Mouse (Mus musculus): ENCODE data around the gene 2010109A12Rik. TPM values are rescaled to one million over a fixed set of nuclear protein-coding genes. Genes with fewer than 3 reads are reported as not detected.

The 2010109A12Rik gene
- polyA plus RNA-seq, 1 experiment from 2014 or later = 1.1 TPM

DNA sequence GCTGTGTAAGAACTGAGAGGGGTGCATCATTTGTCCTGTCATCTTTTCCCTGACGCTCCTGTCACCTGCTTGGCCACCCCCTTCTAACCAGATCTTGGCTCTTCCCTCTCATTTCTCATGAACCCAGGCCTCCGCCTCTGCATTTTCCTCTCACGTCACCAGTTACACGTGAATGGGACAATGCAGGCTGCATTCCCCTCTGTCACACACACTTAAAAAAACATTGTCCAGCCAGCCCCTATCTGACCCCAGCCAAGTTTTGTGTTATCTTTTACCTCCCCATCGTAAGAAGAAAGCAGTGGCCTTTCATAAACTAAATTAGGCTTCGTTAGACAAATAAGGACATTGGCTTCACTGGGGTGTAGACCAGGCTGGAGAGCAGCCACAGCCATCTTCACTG, 33.8 kb upstream of the 2010109A12Rik start:
- no peaks in the 10 kb centered on the region for H3K9me3 ChIP-seq (ENCODE audit: control insufficient read depth, low read length)
- WGBS = 86% methylated on average over 6 of the region's 6 CpGs
- H3K27ac ChIP-seq (replicated peaks) = no peak overlapping the region
- DNase-seq (ENCODE audit: low spot score) (no peak), ATAC-seq (ENCODE audit: low FRiP score, low TSS enrichment) (no peak)
- no peak overlapping the region for H3K4me3 ChIP-seq (ENCODE audit: low read depth, low read length)
- no peak overlapping the region for H3K9ac ChIP-seq (ENCODE audit: low read length)
- no peaks in the 10 kb centered on the region for H3K4me1 ChIP-seq (replicated peaks; ENCODE audit: control insufficient read depth, insufficient read depth)
- TF ChIP-seq CTCF (IDR thresholded peaks at IDR 0.05; ENCODE audit: low read depth) (no peak), EP300 (optimal IDR thresholded peaks at IDR 0.05) (no peak)
- H3K4me2 ChIP-seq (replicated peaks; ENCODE audit: low read depth) = no peak overlapping the region
- H3K27me3 ChIP-seq (ENCODE audit: control insufficient read depth, insufficient read depth, low read length) = no peaks in the 10 kb centered on the region
- H3K36me3 ChIP-seq (ENCODE audit: control insufficient read depth, insufficient read depth, low read length) = peaks cover 13% of the 10 kb centered on the region

- H3K36me3 ChIP-seq (ENCODE audit: control insufficient read depth, insufficient read depth, low read length) = peaks cover 8% of the 10 kb centered on the region; the same call in 1 of the 2 replicates
- no peak overlapping the region for H3K9ac ChIP-seq (ENCODE audit: low read length)
- no peak overlapping the region for H3K4me3 ChIP-seq (ENCODE audit: low read depth, low read length)
- no peaks in the 10 kb centered on the region for H3K9me3 ChIP-seq (ENCODE audit: control insufficient read depth, low read length)
- WGBS = 78% methylated on average over 6 of the region's 6 CpGs
- H3K27me3 ChIP-seq (ENCODE audit: control insufficient read depth, insufficient read depth, low read length) = no peaks in the 10 kb centered on the region
- DNase-seq (ENCODE audit: low spot score) (no peak), ATAC-seq (ENCODE audit: low FRiP score, low TSS enrichment) (no peak)
- no peaks in the 10 kb centered on the region for H3K4me1 ChIP-seq (replicated peaks; ENCODE audit: control insufficient read depth, insufficient read depth)
- no peak overlapping the region for H3K4me2 ChIP-seq (replicated peaks; ENCODE audit: low read depth)
- no peak overlapping the region for H3K27ac ChIP-seq (replicated peaks)
- TF ChIP-seq EP300 (optimal IDR thresholded peaks at IDR 0.05) (no peak), CTCF (IDR thresholded peaks at IDR 0.05; ENCODE audit: low read depth) (no peak)
Observed at GRCm38 (mm10) chr5:93174675-93175074, 31.6 kb upstream of the 2010109A12Rik start.

GRCm38 (mm10) chr5:93178616-93179015, 27.7 kb upstream of the 2010109A12Rik start:
- WGBS = 81% methylated on average over 6 of the region's 6 CpGs
- peaks cover 4% of the 10 kb centered on the region for H3K36me3 ChIP-seq (ENCODE audit: control insufficient read depth, insufficient read depth, low read length)

GRCm38 (mm10) chr5:93180252-93180651, 26.1 kb upstream of the 2010109A12Rik start:
- WGBS = 40% methylated on average over 2 of the region's 2 CpGs
- Histone ChIP-seq H3K4me1 (replicated peaks; ENCODE audit: control insufficient read depth, insufficient read depth) (no peaks in the 10 kb centered on the region), H3K9ac (ENCODE audit: low read length) (no peak overlapping the region), H3K36me3 (ENCODE audit: control insufficient read depth, insufficient read depth, low read length) (peaks cover 4% of the 10 kb centered on the region), H3K4me2 (replicated peaks; ENCODE audit: low read depth) (no peak overlapping the region), H3K4me3 (ENCODE audit: low read depth, low read length) (no peak overlapping the region), H3K27ac (replicated peaks) (no peak overlapping the region), H3K27me3 (ENCODE audit: control insufficient read depth, insufficient read depth, low read length) (no peaks in the 10 kb centered on the region), H3K9me3 (ENCODE audit: control insufficient read depth, low read length) (no peaks in the 10 kb centered on the region)
- ATAC-seq (ENCODE audit: low FRiP score, low TSS enrichment) (peak; percentile 49; the same call in 1 of the 2 replicates), DNase-seq (ENCODE audit: low spot score) (no peak)
- peak; percentile 79 for TF ChIP-seq CTCF (IDR thresholded peaks at IDR 0.05; ENCODE audit: low read depth)
- no peak for TF ChIP-seq EP300 (optimal IDR thresholded peaks at IDR 0.05)

More at GRCm38 (mm10) chr5:93178616-93179015, 27.7 kb upstream of the 2010109A12Rik start:
- no peak overlapping the region for H3K4me2 ChIP-seq (replicated peaks; ENCODE audit: low read depth)
- no peaks in the 10 kb centered on the region for H3K9me3 ChIP-seq (ENCODE audit: control insufficient read depth, low read length)
- no peak for TF ChIP-seq CTCF (IDR thresholded peaks at IDR 0.05; ENCODE audit: low read depth)
- no peak for TF ChIP-seq EP300 (optimal IDR thresholded peaks at IDR 0.05)
- no peak overlapping the region for H3K27ac ChIP-seq (replicated peaks)
- H3K4me3 ChIP-seq (ENCODE audit: low read depth, low read length) = no peak overlapping the region
- ATAC-seq (ENCODE audit: low FRiP score, low TSS enrichment) = no peak
- H3K27me3 ChIP-seq (ENCODE audit: control insufficient read depth, insufficient read depth, low read length) = no peaks in the 10 kb centered on the region
- DNase-seq (ENCODE audit: low spot score) = no peak
- H3K9ac ChIP-seq (ENCODE audit: low read length) = no peak overlapping the region
- H3K4me1 ChIP-seq (replicated peaks; ENCODE audit: control insufficient read depth, insufficient read depth) = no peaks in the 10 kb centered on the region

DNA sequence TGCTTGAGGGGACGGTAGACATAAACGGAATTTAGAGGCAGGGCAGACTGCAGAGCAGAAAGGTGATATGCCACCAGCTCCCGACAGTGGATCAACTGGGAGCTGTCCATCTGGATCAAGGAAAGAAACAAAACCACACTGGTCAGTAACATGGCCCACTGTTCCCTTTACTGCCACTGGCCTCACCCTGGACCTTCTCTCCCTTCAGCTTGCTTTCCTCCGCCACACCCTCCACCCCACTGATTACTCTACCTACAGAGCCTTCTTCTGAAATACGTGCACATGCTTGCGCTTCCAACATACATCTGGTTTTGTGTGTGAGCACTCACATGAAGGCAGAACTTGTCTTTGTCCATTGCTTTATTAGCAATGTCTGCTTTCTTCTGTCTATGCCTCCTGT, 23.0 kb upstream of the 2010109A12Rik start:
- no peak overlapping the region for H3K4me3 ChIP-seq (ENCODE audit: low read depth, low read length)
- no peaks in the 10 kb centered on the region for H3K27me3 ChIP-seq (ENCODE audit: control insufficient read depth, insufficient read depth, low read length)
- ATAC-seq (ENCODE audit: low FRiP score, low TSS enrichment) (no peak), DNase-seq (ENCODE audit: low spot score) (no peak)
- TF ChIP-seq CTCF (IDR thresholded peaks at IDR 0.05; ENCODE audit: low read depth) (no peak), EP300 (optimal IDR thresholded peaks at IDR 0.05) (no peak)
- no peaks in the 10 kb centered on the region for H3K9me3 ChIP-seq (ENCODE audit: control insufficient read depth, low read length)
- H3K9ac ChIP-seq (ENCODE audit: low read length) = no peak overlapping the region
- peaks cover 8% of the 10 kb centered on the region; the same call in 1 of the 2 replicates for H3K36me3 ChIP-seq (ENCODE audit: control insufficient read depth, insufficient read depth, low read length)
- H3K4me1 ChIP-seq (replicated peaks; ENCODE audit: control insufficient read depth, insufficient read depth) = no peaks in the 10 kb centered on the region
- H3K27ac ChIP-seq (replicated peaks) = no peak overlapping the region
- 72% methylated on average over 6 of the region's 6 CpGs for WGBS
- H3K4me2 ChIP-seq (replicated peaks; ENCODE audit: low read depth) = no peak overlapping the region

GRCm38 (mm10) chr5:93184548-93184947, 21.8 kb upstream of the 2010109A12Rik start:
- no peaks in the 10 kb centered on the region for H3K4me1 ChIP-seq (replicated peaks; ENCODE audit: control insufficient read depth, insufficient read depth)
- no peak for TF ChIP-seq CTCF (IDR thresholded peaks at IDR 0.05; ENCODE audit: low read depth)
- no peak overlapping the region for H3K9ac ChIP-seq (ENCODE audit: low read length)
- H3K36me3 ChIP-seq (ENCODE audit: control insufficient read depth, insufficient read depth, low read length) = peaks cover 11% of the 10 kb centered on the region
- H3K27ac ChIP-seq (replicated peaks) = no peak overlapping the region
- no peaks in the 10 kb centered on the region for H3K9me3 ChIP-seq (ENCODE audit: control insufficient read depth, low read length)
- H3K4me2 ChIP-seq (replicated peaks; ENCODE audit: low read depth) = no peak overlapping the region
- DNase-seq (ENCODE audit: low spot score) = no peak
- no peaks in the 10 kb centered on the region for H3K27me3 ChIP-seq (ENCODE audit: control insufficient read depth, insufficient read depth, low read length)
- H3K4me3 ChIP-seq (ENCODE audit: low read depth, low read length) = no peak overlapping the region
- 84% methylated on average over 6 of the region's 6 CpGs for WGBS
- ATAC-seq (ENCODE audit: low FRiP score, low TSS enrichment) = no peak

Measured in stomach, postnatal 0 days (tissue).